ENCODE assay signal across 10 mouse cellular contexts in genomic region chr3:51889776-51890175, GRCm38 (mm10).
DNase-seq lines count a peak whose midpoint lies in the region; ATAC-seq and TF ChIP-seq lines count a peak whose summit lies in the region.
"Had no signal": no experiment of that assay in that cellular context is flagged by ENCODE, and none has a peak within 500 bp of the region (broad histone marks: within the 10 kb centered on the region; RNA-seq: fewer than 3 reads in every experiment).

No protein-coding gene starts in this region.

- ATAC-seq in liver, embryonic 12.5 days, result no peak
- ATAC-seq in hindbrain, embryonic 11.5 days (ENCODE audit: low FRiP score), result no peak
- ATAC-seq in lung, embryonic 14.5 days (ENCODE audit: insufficient read depth), result peak; percentile 48; the same call in 1 of the 2 replicates

- H3K9ac ChIP-seq in liver, adult 2 months (ENCODE audit: low read depth, low read length), result no peak overlapping the region
- H3K9ac ChIP-seq in liver, embryonic 12.5 days, result no peak overlapping the region
- peak overlapping the region; percentile 16; the same call in 1 of the 2 replicates for H3K9ac ChIP-seq in hindbrain, embryonic 11.5 days (ENCODE audit: low read depth, low read length)
- H3K9ac ChIP-seq in lung, embryonic 14.5 days, result no peak overlapping the region
- H3K9ac ChIP-seq: embryonic facial prominence, embryonic 15.5 days had no signal

- H3K36me3 ChIP-seq in liver, adult 2 months (ENCODE audit: control insufficient read depth, insufficient read depth, low read length), result no peaks in the 10 kb centered on the region
- no peaks in the 10 kb centered on the region for H3K36me3 ChIP-seq in liver, embryonic 12.5 days
- H3K36me3 ChIP-seq in forebrain, embryonic 10.5 days (replicated peaks), result 0 out of 2 replicates have a peak, but pooled peaks cover 2% of the 10 kb centered on the region
- H3K36me3 ChIP-seq in hindbrain, embryonic 11.5 days (ENCODE audit: control insufficient read depth, insufficient read depth, low read length), result no peaks in the 10 kb centered on the region
- no peaks in the 10 kb centered on the region for H3K36me3 ChIP-seq in lung, embryonic 14.5 days (ENCODE audit: insufficient read depth)
- H3K36me3 ChIP-seq: embryonic facial prominence, embryonic 15.5 days had no signal

- H3K27me3 ChIP-seq in liver, adult 2 months (ENCODE audit: control insufficient read depth, insufficient read depth, low read length), result no peaks in the 10 kb centered on the region
- H3K27me3 ChIP-seq in liver, embryonic 12.5 days (replicated peaks), result no peaks in the 10 kb centered on the region
- H3K27me3 ChIP-seq in forebrain, embryonic 10.5 days (ENCODE audit: poor library complexity, severe bottlenecking), result 0 out of 2 replicates have a peak, but pooled peaks cover 6% of the 10 kb centered on the region
- H3K27me3 ChIP-seq in hindbrain, embryonic 11.5 days (ENCODE audit: control insufficient read depth, insufficient read depth, low read length), result no peaks in the 10 kb centered on the region
- H3K27me3 ChIP-seq in lung, embryonic 14.5 days (ENCODE audit: insufficient read depth, low read length), result no peaks in the 10 kb centered on the region
- H3K27me3 ChIP-seq: embryonic facial prominence, embryonic 15.5 days had no signal

- H3K4me3 ChIP-seq in liver, adult 2 months (ENCODE audit: insufficient read depth, low read depth, low read length), result no peak overlapping the region
- no peak overlapping the region for H3K4me3 ChIP-seq in liver, embryonic 12.5 days
- H3K4me3 ChIP-seq in forebrain, embryonic 10.5 days, result no peak overlapping the region
- no peak overlapping the region for H3K4me3 ChIP-seq in hindbrain, embryonic 11.5 days (ENCODE audit: low read depth, low read length)
- no peak overlapping the region for H3K4me3 ChIP-seq in lung, embryonic 14.5 days (ENCODE audit: low read depth, low read length)
- H3K4me3 ChIP-seq: embryonic facial prominence, embryonic 15.5 days; megakaryocyte, embryonic 14.5 days had no signal

- WGBS in liver, adult 2 months, result 39% methylated on average over 5 of the region's 5 CpGs
- 72% methylated on average over 5 of the region's 5 CpGs for WGBS in liver, embryonic 12.5 days (ENCODE audit: insufficient replicate concordance)
- WGBS in forebrain, embryonic 10.5 days, result 67% methylated on average over 5 of the region's 5 CpGs
- 76% methylated on average over 5 of the region's 5 CpGs for WGBS in hindbrain, embryonic 11.5 days
- WGBS in lung, embryonic 14.5 days, result 49% methylated on average over 5 of the region's 5 CpGs

- H3K27ac ChIP-seq in liver, adult 2 months (replicated peaks; ENCODE audit: insufficient read depth, low read depth, low read length), result no peak overlapping the region
- no peak overlapping the region for H3K27ac ChIP-seq in liver, embryonic 12.5 days
- H3K27ac ChIP-seq in forebrain, embryonic 10.5 days, result peak overlapping the region; percentile 36; the same call in 1 of the 2 replicates
- peak overlapping the region; percentile 56; the same call in 1 of the 2 replicates for H3K27ac ChIP-seq in hindbrain, embryonic 11.5 days (ENCODE audit: low read depth, low read length)
- H3K27ac ChIP-seq in lung, embryonic 14.5 days (ENCODE audit: low read depth), result no peak overlapping the region
- H3K27ac ChIP-seq: embryonic facial prominence, embryonic 15.5 days had no signal

- no peaks in the 10 kb centered on the region for H3K9me3 ChIP-seq in liver, embryonic 12.5 days (replicated peaks)
- no peaks in the 10 kb centered on the region for H3K9me3 ChIP-seq in forebrain, embryonic 10.5 days
- no peaks in the 10 kb centered on the region for H3K9me3 ChIP-seq in hindbrain, embryonic 11.5 days (ENCODE audit: control insufficient read depth, low read length)
- no peaks in the 10 kb centered on the region for H3K9me3 ChIP-seq in lung, embryonic 14.5 days (ENCODE audit: low read depth, low read length)
- H3K9me3 ChIP-seq: embryonic facial prominence, embryonic 15.5 days; megakaryocyte, embryonic 14.5 days had no signal

- peak; percentile 47 for DNase-seq in liver, adult 2 months (ENCODE audit: extremely low read depth, low read depth, low spot score)
- DNase-seq in forebrain, embryonic 10.5 days (ENCODE audit: extremely low spot score, low spot score), result no peak
- DNase-seq in hindbrain, embryonic 11.5 days (ENCODE audit: low spot score), result no peak
- peak; percentile 78 for DNase-seq in lung, embryonic 14.5 days
- DNase-seq in right cerebral cortex, postnatal 25 days, result peak; percentile 55
- DNase-seq in embryo, embryonic 10 days (ENCODE audit: low spot score), result no peak
- DNase-seq in urinary bladder, postnatal 36 days (ENCODE audit: low spot score in 2 of 2), result no peak

- no peak for TF ChIP-seq CTCF in liver, adult 2 months (IDR thresholded peaks at IDR 0.05; ENCODE audit: low read depth, low read length)
- TF ChIP-seq CTCF in lung, embryonic 14.5 days (IDR thresholded peaks at IDR 0.05; ENCODE audit: low read depth), result no peak

- H3K4me1 ChIP-seq in liver, adult 2 months (ENCODE audit: control insufficient read depth, insufficient read depth, low read length), result peaks cover 3% of the 10 kb centered on the region
- H3K4me1 ChIP-seq in liver, embryonic 12.5 days, result peaks cover 21% of the 10 kb centered on the region
- H3K4me1 ChIP-seq in forebrain, embryonic 10.5 days, result peaks cover 38% of the 10 kb centered on the region
- H3K4me1 ChIP-seq in hindbrain, embryonic 11.5 days (replicated peaks; ENCODE audit: control insufficient read depth, insufficient read depth, low read length), result 0 out of 2 replicates have a peak, but pooled peaks cover 7% of the 10 kb centered on the region
- H3K4me1 ChIP-seq in lung, embryonic 14.5 days (ENCODE audit: insufficient read depth), result peaks cover 17% of the 10 kb centered on the region

- no peaks in the 10 kb centered on the region for H3K79me2 ChIP-seq in liver, adult 2 months (ENCODE audit: control insufficient read depth, insufficient read depth, low read length)

- no peak overlapping the region for H3K4me2 ChIP-seq in liver, embryonic 12.5 days
- H3K4me2 ChIP-seq in hindbrain, embryonic 11.5 days (replicated peaks; ENCODE audit: low read depth, low read length), result no peak overlapping the region
- no peak overlapping the region for H3K4me2 ChIP-seq in lung, embryonic 14.5 days

- TF ChIP-seq POLR2A in liver, adult 2 months (IDR thresholded peaks at IDR 0.05; ENCODE audit: extremely low read depth, insufficient read depth, low read length), result no peak

Comparison
In these comparisons a context has a peak if more than half of its experiments do, and no peak if none do; other contexts are left out.
1. DNase-seq: peak in liver, adult 2 months (single experiment), lung, embryonic 14.5 days (single experiment) and right cerebral cortex, postnatal 25 days (single experiment); none in forebrain, embryonic 10.5 days (single experiment), hindbrain, embryonic 11.5 days (single experiment), embryo, embryonic 10 days (single experiment) and urinary bladder, postnatal 36 days (0 of 2).
2. H3K27ac ChIP-seq: peak in forebrain, embryonic 10.5 days (single experiment) and hindbrain, embryonic 11.5 days (single experiment); none in liver, adult 2 months (single experiment), liver, embryonic 12.5 days (single experiment) and lung, embryonic 14.5 days (single experiment).